Mouse (Mus musculus) CH12.LX (cell line): Measurements from ENCODE around the gene Olfr555.

Experiments
- CHD1 ChIP-seq: IDR thresholded peaks from 2 replicates; pipeline ENCODE4 v1.6.1; 2012; ENCODE audit warnings: low read depth, low read length, improper control_type of control experiment, inconsistent platforms
- CTCF ChIP-seq, 2 experiments: IDR thresholded peaks in 1 of 2; conservative IDR thresholded peaks in 1 of 2; 2 replicates each; pipeline ENCODE4 v1.5.1; 2011 to 2012; ENCODE audit warnings: low read depth in 2 of 2, low read length in 2 of 2, improper control_type of control experiment in 1 of 2, inconsistent platforms in 1 of 2, mild to moderate bottlenecking in 1 of 2, moderate library complexity in 1 of 2
- EP300 ChIP-seq: IDR thresholded peaks from 2 replicates; pipeline ENCODE4 v1.6.1; 2011; ENCODE audit warnings: low read length, improper control_type of control experiment
- KAT2A ChIP-seq: IDR thresholded peaks from 2 replicates; pipeline ENCODE4 v1.6.1; 2012; ENCODE audit warnings: low read length, improper control_type of control experiment, inconsistent platforms; ENCODE audit not compliant: insufficient replicate concordance
- MAX ChIP-seq: IDR thresholded peaks from 2 replicates; pipeline ENCODE4 v1.6.1; 2011; ENCODE audit warnings: low read length, improper control_type of control experiment
- MAZ ChIP-seq: IDR thresholded peaks from 2 replicates; pipeline ENCODE4 v1.6.1; 2012; ENCODE audit warnings: low read depth, mild to moderate bottlenecking, inconsistent platforms, low read length, improper control_type of control experiment, moderate library complexity
- MXI1 ChIP-seq: IDR thresholded peaks from 2 replicates; pipeline ENCODE4 v1.6.1; 2011; ENCODE audit warnings: mild to moderate bottlenecking, low read depth, low read length, improper control_type of control experiment
- MYC ChIP-seq: IDR thresholded peaks from 2 replicates; pipeline ENCODE4 v1.6.1; 2011; ENCODE audit warnings: low read depth, mild to moderate bottlenecking, improper control_type of control experiment, low read length
- POLR2A ChIP-seq: IDR thresholded peaks from 2 replicates; pipeline ENCODE4 v1.6.1; 2011; ENCODE audit warnings: low read depth, mild to moderate bottlenecking, improper control_type of control experiment, low read length
- POLR2AphosphoS2 ChIP-seq: IDR thresholded peaks from 2 replicates; pipeline ENCODE4 v1.6.1; 2011; ENCODE audit warnings: low read depth, low read length, improper control_type of control experiment
- RAD21 ChIP-seq: IDR thresholded peaks from 2 replicates; pipeline ENCODE4 v1.6.1; 2011; ENCODE audit warnings: low read depth, mild to moderate bottlenecking, low read length, improper control_type of control experiment, moderate library complexity
- USF1 ChIP-seq: IDR thresholded peaks from 2 replicates; pipeline ENCODE4 v1.6.1; 2014; ENCODE audit warnings: low read depth, mild to moderate bottlenecking, inconsistent platforms, low read length, improper control_type of control experiment

DNA sequence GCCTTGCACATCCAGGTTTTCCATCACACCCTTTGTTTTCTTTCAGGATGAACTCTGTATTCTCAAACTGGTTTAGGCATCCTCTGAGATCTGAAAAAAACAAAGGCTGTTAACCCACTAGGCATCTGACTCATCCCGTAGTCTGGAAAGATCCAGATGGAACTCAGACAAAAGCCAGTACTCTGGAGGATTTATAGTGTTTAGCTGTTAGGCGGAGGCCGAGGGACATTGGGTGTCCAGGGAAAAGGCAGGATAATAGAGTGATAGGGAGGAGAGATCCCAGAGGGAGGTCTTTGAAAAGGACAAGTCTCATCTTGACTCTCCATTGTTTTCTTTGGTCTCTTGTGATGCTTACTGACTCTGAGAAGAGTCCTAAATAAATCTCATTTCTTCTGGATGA, 6.0 kb downstream of the Olfr555 start, which contains the start of gene Olfr556:
- TF ChIP-seq MXI1, result no peak
- no peak for TF ChIP-seq CTCF (conservative IDR thresholded peaks at IDR 0.05 in 1 of 2, IDR thresholded peaks at IDR 0.05 in 1 of 2; ENCODE audit: low read depth in 2 of 2, low read length in 2 of 2)
- TF ChIP-seq POLR2A, result no peak
- no peak for TF ChIP-seq EP300
- no peak for TF ChIP-seq RAD21
- TF ChIP-seq CHD1, result no peak
- no peak for TF ChIP-seq MYC
- no peak for TF ChIP-seq USF1
- no peak for TF ChIP-seq MAX
- TF ChIP-seq KAT2A, result no peak
- no peak for TF ChIP-seq MAZ
- no peak for TF ChIP-seq POLR2AphosphoS2
